Mouse (Mus musculus) ES-E14 (cell line): ENCODE results near the gene Hydin.

ENCODE experiments used
- CHD2 ChIP-seq: IDR thresholded peaks from 2 replicates; pipeline ENCODE4 v1.6.1; 2014; ENCODE audit warnings: mild to moderate bottlenecking, low read depth, low read length, inconsistent platforms
- HCFC1 ChIP-seq: IDR thresholded peaks from 2 replicates; pipeline ENCODE4 v1.6.1; 2012; ENCODE audit warnings: low read length, inconsistent platforms, borderline replicate concordance; ENCODE audit not compliant: insufficient read depth
- ZC3H11A ChIP-seq: IDR thresholded peaks from 2 replicates; pipeline ENCODE4 v1.6.1; 2012; ENCODE audit warnings: low read depth, mild to moderate bottlenecking, inconsistent platforms, low read length, borderline replicate concordance
- ZNF384 ChIP-seq: IDR thresholded peaks from 2 replicates; pipeline ENCODE4 v1.6.1; 2012; ENCODE audit warnings: low read depth, low read length, inconsistent platforms

DNA sequence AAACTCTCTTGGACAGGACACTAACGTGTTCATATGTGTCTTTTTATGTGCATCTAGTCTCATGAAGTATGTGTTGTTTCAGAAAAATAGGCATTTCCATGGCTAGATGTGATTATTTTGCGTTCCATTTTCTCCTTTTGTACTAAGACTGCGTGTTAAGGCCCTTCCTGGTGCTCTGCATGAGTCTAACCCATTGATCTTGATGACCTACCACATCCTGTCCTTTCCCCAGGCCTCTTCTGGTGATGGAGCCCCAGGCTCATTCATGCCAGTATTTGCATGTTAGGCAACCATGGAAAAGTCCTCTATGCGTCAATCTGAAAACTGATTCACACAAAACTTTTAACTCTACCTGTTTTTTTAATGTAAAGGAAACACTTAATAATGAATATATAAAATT, 96.2 kb downstream of the Hydin start:
- TF ChIP-seq HCFC1 (no peak), ZNF384 (no peak), ZC3H11A (no peak), CHD2 (no peak)
